Mouse (Mus musculus) spleen, adult 2 months (tissue): ENCODE data around the gene Ick. TPM values are rescaled to one million over a fixed set of nuclear protein-coding genes. Genes with fewer than 3 reads are reported as not detected.

ENCODE experiments used
- DNase-seq, 2 experiments: peaks; one replicate each; pipeline versions ENCODE4 v3.0.0 to v3.0.0-alpha.2; 2012 to 2021; ENCODE audit warnings: low spot score in 2 of 2, low read depth in 1 of 2
- H3K27ac ChIP-seq: fragments of 200-500 bp; 2 replicates; pipeline ENCODE4 v1.5.1; 2012; ENCODE audit warnings: low read length, inconsistent platforms; ENCODE audit not compliant: insufficient read depth
- H3K27me3 ChIP-seq: fragments of 200-500 bp; 2 replicates; pipeline ENCODE4 v1.6.1; 2012; ENCODE audit warnings: mild to moderate bottlenecking, moderate library complexity, low read length, inconsistent platforms; ENCODE audit not compliant: control insufficient read depth, insufficient read depth
- H3K36me3 ChIP-seq: fragments of 200-500 bp; 2 replicates; pipeline ENCODE4 v1.6.1; 2012; ENCODE audit warnings: mild to moderate bottlenecking, low read length, inconsistent platforms; ENCODE audit not compliant: control insufficient read depth, insufficient read depth
- H3K4me1 ChIP-seq: fragments of 200-500 bp; 2 replicates; pipeline ENCODE4 v1.6.1; 2011; ENCODE audit warnings: inconsistent platforms; ENCODE audit not compliant: control insufficient read depth, insufficient read depth, insufficient read length
- H3K4me3 ChIP-seq: fragments of 200-500 bp; 2 replicates; pipeline ENCODE4 v1.5.1; 2011; ENCODE audit warnings: mild to moderate bottlenecking, inconsistent platforms; ENCODE audit not compliant: insufficient read depth, insufficient read length; ENCODE audit errors: extremely low read depth
- CTCF ChIP-seq: fragments of 200-500 bp; IDR thresholded peaks from 2 replicates; pipeline ENCODE4 v1.5.1; 2011; ENCODE audit warnings: mild to moderate bottlenecking, inconsistent platforms; ENCODE audit not compliant: insufficient read depth, insufficient read length, insufficient replicate concordance; ENCODE audit errors: extremely low read depth
- POLR2A ChIP-seq: fragments of 200-500 bp; IDR thresholded peaks from 2 replicates; pipeline ENCODE4 v1.6.1; 2011; ENCODE audit warnings: low read depth, low read length, inconsistent platforms
- WGBS: fragments of 180-500 bp; shearing (Covaris S2); methylation state at CpG from one replicate; pipeline ENCODE4 v1.1.7; 2018; 5-methylcytosine and 5-hydroxymethylcytosine counted together
- polyA plus RNA-seq: library from polyadenylated mRNA; depleted of rRNA; stranded (reverse); fragments of >200 nt; gene quantifications from 2 replicates; pipeline ENCODE4 v1.2.3, GENCODE M21; 2012

The Ick gene
- polyA plus RNA-seq, 1 experiment, result 3.0 TPM

DNA sequence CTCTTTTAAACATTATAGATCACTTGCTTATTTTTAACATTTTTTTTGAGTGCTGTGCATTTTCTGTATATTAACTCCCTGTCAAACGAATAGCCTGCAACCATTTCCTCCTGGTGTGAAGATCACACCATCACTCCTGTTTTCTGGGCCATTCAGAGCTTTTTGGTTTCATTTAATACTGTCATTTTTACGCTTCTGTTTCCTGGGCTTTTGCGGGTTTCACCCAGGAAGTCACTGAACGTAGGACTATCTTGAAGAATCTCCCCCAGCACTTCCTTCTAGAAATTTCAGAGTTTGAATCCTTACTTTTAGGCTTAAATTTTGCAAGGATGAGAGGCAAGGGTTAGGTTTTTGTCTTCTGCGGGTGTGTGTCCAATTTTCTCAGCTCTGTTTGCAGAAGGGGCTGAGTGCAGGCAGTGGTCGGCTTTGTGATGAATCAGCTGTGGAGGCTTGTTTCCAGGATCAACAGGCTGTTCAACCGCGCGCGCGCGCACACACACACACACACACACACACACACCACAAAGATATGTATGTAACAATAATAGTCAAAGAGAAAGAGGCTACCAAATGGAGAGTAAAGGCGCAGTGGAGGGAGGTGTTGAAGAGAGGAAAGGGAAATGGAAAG lies 35.2 kb upstream of the Ick start:
- Histone ChIP-seq H3K27me3 (no peaks in the 10 kb centered on the region), H3K36me3 (no peaks in the 10 kb centered on the region), H3K4me1 (peaks cover 2% of the 10 kb centered on the region; the same call in 1 of the 2 replicates), H3K27ac (no peak overlapping the region), H3K4me3 (no peak overlapping the region)
- TF ChIP-seq POLR2A, result no peak
- TF ChIP-seq CTCF, result no peak
- DNase-seq, result no peak
- 39% methylated on average over 13 of the region's 13 CpGs for WGBS

DNA sequence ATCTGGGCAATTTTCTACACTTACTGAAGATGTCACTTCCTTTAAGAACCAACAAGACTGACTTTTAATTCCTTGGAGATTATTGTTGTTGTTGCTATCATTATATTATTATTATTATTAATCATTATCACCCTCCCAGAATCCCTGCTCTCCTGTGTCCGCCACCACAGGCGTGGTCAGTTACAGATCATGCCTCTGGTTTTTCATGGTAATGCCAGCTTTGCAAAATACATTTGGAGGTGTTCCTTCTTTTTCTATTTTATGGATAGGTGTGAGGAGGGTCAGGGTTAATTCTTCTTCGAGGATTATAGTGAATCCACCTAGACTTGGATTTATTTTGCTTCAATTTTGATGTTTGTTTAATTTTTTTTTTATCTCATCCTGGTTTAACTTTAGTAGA lies 33.7 kb upstream of the Ick start:
- Histone ChIP-seq H3K4me1 (peaks cover 2% of the 10 kb centered on the region; the same call in 1 of the 2 replicates), H3K27me3 (no peaks in the 10 kb centered on the region), H3K4me3 (no peak overlapping the region), H3K36me3 (no peaks in the 10 kb centered on the region), H3K27ac (no peak overlapping the region)
- TF ChIP-seq POLR2A (no peak), CTCF (no peak)
- WGBS, result 91% methylated on average over 3 of the region's 3 CpGs
- no peak for DNase-seq

DNA sequence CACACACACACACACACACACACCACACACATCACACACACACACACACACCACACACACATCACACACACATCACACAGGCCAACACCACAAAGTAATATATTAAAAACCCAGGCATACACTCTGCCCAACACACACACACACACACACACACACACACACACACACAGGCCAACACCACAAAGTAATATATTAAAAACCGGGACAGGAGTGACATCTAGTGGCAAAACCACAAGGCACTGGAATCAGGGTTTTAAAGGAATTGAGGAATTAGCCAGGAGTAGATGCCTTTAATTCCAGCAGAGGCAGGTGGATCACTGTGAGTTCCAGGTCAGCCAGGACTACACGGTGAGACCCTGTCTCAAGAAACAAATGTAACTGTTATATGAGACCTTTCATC lies 30.8 kb upstream of the Ick start:
- peaks cover 2% of the 10 kb centered on the region; the same call in 1 of the 2 replicates for H3K4me1 ChIP-seq
- H3K27ac ChIP-seq, result no peak overlapping the region
- peaks cover 3% of the 10 kb centered on the region for H3K36me3 ChIP-seq
- no peak overlapping the region for H3K4me3 ChIP-seq
- WGBS, result 31% methylated on average over 2 of the region's 2 CpGs
- no peaks in the 10 kb centered on the region for H3K27me3 ChIP-seq
- TF ChIP-seq POLR2A (no peak), CTCF (no peak)
- DNase-seq, result no peak

DNA sequence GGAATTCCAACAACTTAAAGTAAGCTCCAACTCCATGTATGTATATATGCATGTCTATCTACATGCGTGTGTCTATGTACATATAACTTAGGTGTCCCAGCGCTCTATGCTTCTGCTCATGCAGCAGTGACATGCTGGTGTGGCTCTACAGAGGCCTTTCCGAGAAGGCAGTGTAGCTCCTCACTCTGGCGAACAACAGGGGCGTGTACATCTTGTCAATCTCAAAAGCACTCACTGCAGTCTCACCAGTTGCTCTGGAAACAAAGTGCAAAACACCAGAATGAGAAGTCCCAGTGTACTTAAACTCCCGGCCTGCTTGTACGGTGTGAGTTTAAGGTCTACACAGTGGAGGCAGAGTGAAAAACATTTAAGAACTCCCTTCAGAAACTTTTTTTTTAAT lies 27.2 kb upstream of the Ick start:
- H3K36me3 ChIP-seq, result peaks cover 24% of the 10 kb centered on the region
- WGBS, result 97% methylated on average over 7 of the region's 7 CpGs
- no peak for TF ChIP-seq POLR2A
- no peak for TF ChIP-seq CTCF

DNA sequence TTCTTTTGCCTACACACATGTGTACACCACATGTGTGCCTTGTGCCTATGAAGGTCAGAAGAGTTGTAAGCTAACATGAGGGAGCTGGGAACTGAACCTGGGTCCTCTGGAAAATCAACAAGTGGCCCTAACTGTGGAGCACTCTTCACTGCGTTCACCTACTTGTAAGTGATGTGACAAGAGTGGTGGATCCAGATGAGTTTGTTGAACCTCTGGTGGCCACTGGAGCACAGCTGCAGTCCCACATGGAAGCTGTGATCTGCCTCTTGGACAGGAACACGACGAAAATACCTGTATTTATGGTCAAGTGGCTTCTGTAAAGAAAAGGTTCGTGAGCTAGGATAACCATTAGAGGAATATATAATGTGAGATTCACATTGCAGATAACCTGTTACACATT lies 24.7 kb upstream of the Ick start:
- H3K27ac ChIP-seq, result no peak overlapping the region
- WGBS, result 91% methylated on average over 4 of the region's 4 CpGs
- H3K4me3 ChIP-seq, result no peak overlapping the region
- no peak for TF ChIP-seq CTCF
- no peak for DNase-seq
- peaks cover 34% of the 10 kb centered on the region for H3K36me3 ChIP-seq
- H3K27me3 ChIP-seq, result no peaks in the 10 kb centered on the region
- no peaks in the 10 kb centered on the region for H3K4me1 ChIP-seq

More for the DNA sequence above, 27.2 kb upstream of the Ick start:
- Histone ChIP-seq H3K4me3 (no peak overlapping the region), H3K27me3 (no peaks in the 10 kb centered on the region), H3K27ac (no peak overlapping the region), H3K4me1 (no peaks in the 10 kb centered on the region)
- no peak for DNase-seq

DNA sequence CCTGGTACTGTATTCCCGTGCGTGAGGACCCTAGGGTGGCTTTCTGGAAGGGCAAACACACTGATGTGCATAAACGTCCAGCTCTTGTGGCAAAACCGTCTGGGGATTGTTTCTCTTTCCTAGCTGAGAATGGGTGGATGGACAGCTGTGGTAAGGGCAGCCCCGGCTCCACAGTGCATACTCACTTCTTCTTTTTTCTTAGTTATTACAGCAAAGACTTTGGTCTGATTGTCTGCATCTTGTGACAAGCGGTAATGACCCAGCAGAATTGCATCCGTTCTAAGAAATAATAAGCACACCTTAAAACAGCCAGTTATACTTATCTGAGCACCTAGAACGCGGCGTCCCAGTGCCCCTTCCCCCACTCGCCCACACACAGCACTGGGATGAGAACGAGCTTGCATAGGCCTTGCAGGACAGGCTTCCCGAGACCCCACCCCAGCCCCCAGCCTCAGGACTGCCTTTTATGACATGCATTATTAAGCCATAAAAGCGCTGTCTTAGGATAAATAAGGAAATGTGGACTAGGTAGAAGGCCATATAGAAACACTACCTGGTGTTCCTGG lies 23.2 kb upstream of the Ick start:
- 51% methylated on average over 14 of the region's 14 CpGs for WGBS
- no peak overlapping the region for H3K4me3 ChIP-seq
- DNase-seq, result no peak
- H3K27ac ChIP-seq, result no peak overlapping the region
- TF ChIP-seq CTCF (no peak), POLR2A (no peak)
- H3K36me3 ChIP-seq, result peaks cover 34% of the 10 kb centered on the region
- H3K27me3 ChIP-seq, result no peaks in the 10 kb centered on the region
- no peaks in the 10 kb centered on the region for H3K4me1 ChIP-seq

DNA sequence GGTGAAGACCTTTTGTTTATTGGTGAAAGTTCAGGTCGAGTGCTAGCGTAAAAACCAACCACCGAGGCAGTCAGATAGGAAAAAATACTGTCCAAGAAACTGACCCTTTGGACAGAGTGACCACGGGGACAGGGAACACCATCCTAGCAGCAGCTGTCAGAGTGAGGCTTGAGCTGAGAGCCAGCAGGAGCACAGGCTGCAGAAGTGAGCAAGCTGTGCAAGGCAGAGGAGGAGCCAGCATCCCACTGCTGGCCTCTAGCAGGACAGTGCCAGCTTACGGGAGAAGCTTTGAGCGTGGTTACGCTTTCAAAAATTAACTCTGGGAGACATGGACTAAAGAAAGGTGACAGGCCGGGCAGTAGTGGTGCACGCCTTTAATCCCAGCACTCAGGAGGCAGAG lies 21.2 kb upstream of the Ick start:
- DNase-seq, result no peak

More for the DNA sequence above, 21.2 kb upstream of the Ick start:
- no peak overlapping the region for H3K27ac ChIP-seq
- WGBS, result 97% methylated on average over 9 of the region's 9 CpGs
- no peaks in the 10 kb centered on the region for H3K4me1 ChIP-seq
- H3K36me3 ChIP-seq, result peaks cover 32% of the 10 kb centered on the region
- no peaks in the 10 kb centered on the region for H3K27me3 ChIP-seq
- TF ChIP-seq POLR2A (no peak), CTCF (no peak)
- no peak overlapping the region for H3K4me3 ChIP-seq
